Mouse (Mus musculus) small intestine, adult 2 months (tissue): ENCODE results near the gene Cux2. TPM values are rescaled to one million over a fixed set of nuclear protein-coding genes. Genes with fewer than 3 reads are reported as not detected.

Source experiments
- H3K27ac ChIP-seq: fragments of 200-500 bp; 2 replicates; pipeline ENCODE4 v1.5.1; 2012; ENCODE audit warnings: low read depth, low read length, control low read depth, inconsistent platforms; ENCODE audit not compliant: insufficient read depth
- H3K27me3 ChIP-seq: fragments of 200-500 bp; 2 replicates; pipeline ENCODE4 v1.6.1; 2012; ENCODE audit warnings: mild to moderate bottlenecking, moderate library complexity, low read length, inconsistent platforms; ENCODE audit not compliant: control insufficient read depth, insufficient read depth
- H3K36me3 ChIP-seq: fragments of 200-500 bp; 2 replicates; pipeline ENCODE4 v1.6.1; 2012; ENCODE audit warnings: mild to moderate bottlenecking, low read length, control low read depth, inconsistent platforms; ENCODE audit not compliant: control insufficient read depth, insufficient read depth
- H3K4me1 ChIP-seq: fragments of 200-500 bp; 2 replicates; pipeline ENCODE4 v1.6.1; 2012; ENCODE audit warnings: low read length, inconsistent platforms, mixed read lengths; ENCODE audit not compliant: control insufficient read depth, insufficient read depth, insufficient read length
- H3K4me3 ChIP-seq: fragments of 200-500 bp; 2 replicates; pipeline ENCODE4 v1.5.1; 2012; ENCODE audit warnings: low read depth, mild to moderate bottlenecking, control low read depth, inconsistent platforms, low read length, moderate library complexity
- CTCF ChIP-seq: fragments of 200-500 bp; IDR thresholded peaks from 2 replicates; pipeline ENCODE4 v1.5.1; 2012; ENCODE audit warnings: low read depth, mild to moderate bottlenecking, control low read depth, inconsistent platforms, low read length, moderate library complexity, mixed read lengths; ENCODE audit not compliant: insufficient replicate concordance, insufficient read length; ENCODE audit errors: extremely low read depth
- POLR2A ChIP-seq: fragments of 200-500 bp; IDR thresholded peaks from 2 replicates; pipeline ENCODE4 v1.6.1; 2012; ENCODE audit warnings: low read depth, mild to moderate bottlenecking, control low read depth, inconsistent platforms, low read length, moderate library complexity
- WGBS: fragments of 180-500 bp; shearing (Covaris S2); methylation state at CpG from one replicate; pipeline ENCODE4 v1.1.7; 2018; 5-methylcytosine and 5-hydroxymethylcytosine counted together
- polyA plus RNA-seq: library from polyadenylated mRNA; depleted of rRNA; stranded (reverse); fragments of >200 nt; gene quantifications from 2 replicates; pipeline ENCODE4 v1.2.3, GENCODE M21; 2012

The Cux2 gene
- polyA plus RNA-seq, 1 experiment: 2.6 TPM

DNA sequence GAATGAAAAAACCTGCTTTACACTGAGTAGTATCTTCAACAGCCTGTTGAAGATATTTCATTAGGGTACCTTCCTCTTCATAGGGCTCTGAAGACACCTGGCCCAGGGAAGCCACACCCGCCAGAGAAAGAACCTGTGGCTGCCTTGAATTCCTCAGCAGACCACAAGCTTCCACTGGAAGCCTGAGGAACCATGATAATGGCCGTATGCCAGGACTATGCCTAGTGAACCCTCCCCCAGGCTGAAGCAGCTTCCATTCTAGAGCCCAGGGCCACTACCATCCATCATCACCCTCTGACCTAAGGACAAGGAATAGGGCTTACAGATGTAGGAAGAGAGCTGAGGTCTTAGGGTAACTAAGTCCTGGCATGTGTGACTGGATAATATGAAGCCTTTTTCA, 229.7 kb downstream of the Cux2 start:
- 61% methylated on average over 2 of the region's 2 CpGs for WGBS
- Histone ChIP-seq H3K27ac (no peak overlapping the region; the same call in 1 of the 2 replicates), H3K36me3 (peaks cover 53% of the 10 kb centered on the region), H3K27me3 (no peaks in the 10 kb centered on the region), H3K4me3 (no peak overlapping the region), H3K4me1 (peaks cover 28% of the 10 kb centered on the region; the same call in 1 of the 2 replicates)
- TF ChIP-seq CTCF (no peak), POLR2A (no peak)

- Histone ChIP-seq H3K36me3 (peaks cover 51% of the 10 kb centered on the region), H3K4me3 (no peak overlapping the region), H3K27me3 (no peaks in the 10 kb centered on the region), H3K27ac (no peak overlapping the region), H3K4me1 (peaks cover 28% of the 10 kb centered on the region; the same call in 1 of the 2 replicates)
- no peak for TF ChIP-seq CTCF
- no peak for TF ChIP-seq POLR2A
- WGBS: 68% methylated on average over 5 of the region's 5 CpGs
Observed at GRCm38 (mm10) chr5:121819559-121819958, 230.3 kb downstream of the Cux2 start.

GRCm38 (mm10) chr5:121818862-121819261, 231.0 kb downstream of the Cux2 start:
- no peak overlapping the region for H3K4me3 ChIP-seq
- TF ChIP-seq POLR2A (no peak), CTCF (no peak)
- no peaks in the 10 kb centered on the region for H3K27me3 ChIP-seq
- peaks cover 26% of the 10 kb centered on the region; the same call in 1 of the 2 replicates for H3K4me1 ChIP-seq
- 84% methylated on average over 4 of the region's 4 CpGs for WGBS
- peaks cover 54% of the 10 kb centered on the region for H3K36me3 ChIP-seq
- H3K27ac ChIP-seq: no peak overlapping the region

DNA sequence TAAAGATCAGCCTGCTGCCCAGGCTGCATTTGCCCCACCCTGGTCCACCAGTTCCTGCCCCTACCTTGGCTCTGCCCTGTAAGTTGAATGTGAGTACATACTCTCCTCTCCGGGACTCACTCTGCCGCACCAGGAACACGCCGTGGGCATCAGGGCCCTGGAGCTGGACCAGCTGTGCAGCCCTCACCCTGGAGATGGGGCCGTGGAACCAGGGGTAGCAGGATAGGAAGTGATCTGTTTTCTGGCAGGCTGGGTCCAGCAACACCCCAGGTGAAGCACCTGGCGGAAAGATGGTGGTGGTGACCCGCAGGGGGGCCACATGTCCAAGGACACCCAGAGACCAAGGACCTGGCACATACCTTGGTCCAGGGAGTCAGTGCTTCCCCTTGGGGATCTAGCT, 231.5 kb downstream of the Cux2 start:
- peaks cover 57% of the 10 kb centered on the region for H3K36me3 ChIP-seq
- no peaks in the 10 kb centered on the region for H3K27me3 ChIP-seq
- peaks cover 26% of the 10 kb centered on the region; the same call in 1 of the 2 replicates for H3K4me1 ChIP-seq
- TF ChIP-seq CTCF (no peak), POLR2A (no peak)
- no peak overlapping the region for H3K27ac ChIP-seq
- WGBS: 90% methylated on average over 7 of the region's 7 CpGs
- no peak overlapping the region for H3K4me3 ChIP-seq

DNA sequence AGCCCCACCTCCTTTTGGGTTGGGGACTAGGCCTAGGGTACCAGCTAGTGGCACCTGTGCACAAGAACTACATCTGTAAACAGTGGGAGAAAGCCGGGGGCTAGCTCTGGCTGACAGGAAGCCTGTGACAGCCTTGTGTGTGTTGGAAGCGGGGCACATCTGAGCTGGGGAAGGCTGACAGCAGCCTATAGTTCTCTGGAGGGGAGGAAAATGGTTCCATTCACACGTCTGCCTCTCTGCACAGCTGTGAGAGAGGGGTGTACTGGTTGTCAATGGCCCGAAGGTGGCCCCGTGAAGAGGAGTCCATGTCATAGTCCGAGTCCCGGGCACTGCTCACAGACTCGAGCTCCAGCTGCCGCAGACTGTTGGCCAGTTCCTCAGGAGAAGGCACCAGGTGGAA, 232.4 kb downstream of the Cux2 start:
- Histone ChIP-seq H3K27me3 (no peaks in the 10 kb centered on the region), H3K4me3 (no peak overlapping the region), H3K4me1 (peaks cover 26% of the 10 kb centered on the region; the same call in 1 of the 2 replicates), H3K27ac (no peak overlapping the region), H3K36me3 (peaks cover 63% of the 10 kb centered on the region)
- WGBS: 80% methylated on average over 9 of the region's 9 CpGs
- TF ChIP-seq POLR2A: no peak
- TF ChIP-seq CTCF: no peak

DNA sequence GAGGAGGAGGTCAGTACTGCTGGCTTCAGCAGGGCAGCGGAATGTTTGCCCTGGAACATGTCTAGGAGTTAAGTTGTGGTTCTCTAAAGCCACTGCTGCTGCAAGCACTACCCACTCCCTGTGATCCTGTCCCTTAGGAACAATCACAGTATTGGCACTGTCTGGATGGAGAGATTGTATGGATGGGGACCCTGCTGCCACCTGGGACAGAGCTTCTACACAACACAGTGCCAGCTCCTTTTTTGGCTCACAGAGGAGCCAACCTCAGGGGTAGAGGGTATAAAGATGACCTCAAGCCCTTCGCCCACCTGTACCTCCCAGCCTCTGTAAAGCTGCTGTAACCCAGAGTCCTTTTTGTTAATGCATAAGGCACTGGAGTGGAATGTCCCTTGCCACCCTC, 233.3 kb downstream of the Cux2 start:
- no peak overlapping the region for H3K27ac ChIP-seq
- peaks cover 24% of the 10 kb centered on the region; the same call in 1 of the 2 replicates for H3K4me1 ChIP-seq
- WGBS: 92% methylated on average over 2 of the region's 2 CpGs
- no peak overlapping the region for H3K4me3 ChIP-seq
- TF ChIP-seq CTCF (no peak), POLR2A (no peak)
- H3K27me3 ChIP-seq: no peaks in the 10 kb centered on the region
- peaks cover 70% of the 10 kb centered on the region for H3K36me3 ChIP-seq

GRCm38 (mm10) chr5:121815867-121816380, 234.0 kb downstream of the Cux2 start:
- 83% methylated on average over 8 of the region's 8 CpGs for WGBS
- H3K4me3 ChIP-seq: no peak overlapping the region
- no peaks in the 10 kb centered on the region for H3K27me3 ChIP-seq
- H3K36me3 ChIP-seq: peaks cover 71% of the 10 kb centered on the region
- no peak overlapping the region for H3K27ac ChIP-seq
- no peak for TF ChIP-seq CTCF
- no peak for TF ChIP-seq POLR2A
- peaks cover 19% of the 10 kb centered on the region; the same call in 1 of the 2 replicates for H3K4me1 ChIP-seq

- H3K4me3 ChIP-seq: no peak overlapping the region
- peaks cover 73% of the 10 kb centered on the region for H3K36me3 ChIP-seq
- H3K4me1 ChIP-seq: peaks cover 12% of the 10 kb centered on the region; the same call in 1 of the 2 replicates
- no peak for TF ChIP-seq POLR2A
- peak; percentile 44; the same call in 1 of the 2 replicates for TF ChIP-seq CTCF
- H3K27me3 ChIP-seq: no peaks in the 10 kb centered on the region
- 33% methylated on average over 3 of the region's 3 CpGs for WGBS
- H3K27ac ChIP-seq: no peak overlapping the region
Observed at GRCm38 (mm10) chr5:121815067-121815466, 234.8 kb downstream of the Cux2 start.
